Mouse (Mus musculus): Measurements from ENCODE around the gene Tsga10. TPM values are rescaled to one million over a fixed set of nuclear protein-coding genes. Genes with fewer than 3 reads are reported as not detected.

Gene Tsga10
- polyA plus RNA-seq, 1 experiment from 2014 or later: 4.9 TPM

DNA sequence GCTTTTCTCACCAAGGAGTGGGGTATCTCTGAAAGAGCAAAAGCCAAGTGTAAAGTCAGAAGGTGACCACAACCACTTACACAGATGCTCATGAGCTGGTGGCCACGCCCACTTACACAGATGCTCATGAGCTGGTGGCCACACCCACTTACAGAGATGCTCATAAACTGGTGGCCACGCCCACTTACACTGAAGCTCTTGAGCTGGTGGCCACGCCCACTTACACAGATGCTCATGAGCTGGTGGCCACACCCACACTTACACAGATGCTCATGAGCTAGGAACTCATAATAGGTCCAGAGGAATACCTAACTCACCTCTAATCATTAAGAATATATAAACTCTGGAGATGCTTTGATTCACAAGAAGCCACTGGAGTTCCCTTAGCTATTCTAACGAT lies 18.2 kb upstream of the Tsga10 start:
- Histone ChIP-seq H3K36me3 (ENCODE audit: control insufficient read depth, insufficient read depth) (peaks cover 8% of the 10 kb centered on the region; the same call in 1 of the 2 replicates), H3K4me2 (ENCODE audit: low read depth, low read length) (no peak overlapping the region), H3K27ac (ENCODE audit: low read length) (no peak overlapping the region), H3K9ac (ENCODE audit: low read length) (no peak overlapping the region), H3K4me3 (ENCODE audit: low read length) (no peak overlapping the region), H3K9me3 (replicated peaks; ENCODE audit: control insufficient read depth, low read length) (no peaks in the 10 kb centered on the region), H3K27me3 (ENCODE audit: control insufficient read depth, insufficient read depth, low read length) (no peaks in the 10 kb centered on the region), H3K4me1 (ENCODE audit: control insufficient read depth, insufficient read depth, low read length) (peaks cover 5% of the 10 kb centered on the region)
- no peak for ATAC-seq (replicated peaks; ENCODE audit: extremely low read depth, insufficient read depth, low FRiP score)
- 70% methylated on average over 4 of the region's 4 CpGs for WGBS

DNA sequence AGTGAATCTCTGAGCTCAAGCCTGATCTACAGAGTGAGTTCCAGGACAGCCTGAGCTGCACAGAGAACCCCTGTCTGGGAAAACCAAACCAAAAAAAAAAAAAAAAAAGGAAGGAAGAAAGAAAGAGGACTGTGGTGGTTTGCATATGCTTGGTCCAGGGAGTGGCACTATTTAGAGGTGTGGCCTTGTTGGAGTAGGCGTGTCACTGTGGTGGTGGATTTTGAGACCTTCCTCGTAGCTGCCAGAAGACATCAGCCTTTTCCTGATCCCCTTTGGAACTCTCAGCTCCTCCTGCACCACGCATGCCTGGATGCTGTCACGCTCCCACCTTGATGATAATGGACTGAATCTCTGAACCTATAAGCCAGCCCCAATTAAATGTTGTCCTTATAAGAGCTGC lies 17.2 kb upstream of the Tsga10 start:
- ATAC-seq (replicated peaks; ENCODE audit: extremely low read depth, insufficient read depth, low FRiP score): no peak
- Histone ChIP-seq H3K27ac (ENCODE audit: low read length) (no peak overlapping the region), H3K4me3 (ENCODE audit: low read length) (no peak overlapping the region), H3K27me3 (ENCODE audit: control insufficient read depth, insufficient read depth, low read length) (no peaks in the 10 kb centered on the region), H3K9ac (ENCODE audit: low read length) (no peak overlapping the region), H3K4me1 (ENCODE audit: control insufficient read depth, insufficient read depth, low read length) (no peaks in the 10 kb centered on the region), H3K9me3 (replicated peaks; ENCODE audit: control insufficient read depth, low read length) (no peaks in the 10 kb centered on the region), H3K36me3 (ENCODE audit: control insufficient read depth, insufficient read depth) (peaks cover 16% of the 10 kb centered on the region; the same call in 1 of the 2 replicates), H3K4me2 (ENCODE audit: low read depth, low read length) (no peak overlapping the region)
- 94% methylated on average over 4 of the region's 4 CpGs for WGBS

DNA sequence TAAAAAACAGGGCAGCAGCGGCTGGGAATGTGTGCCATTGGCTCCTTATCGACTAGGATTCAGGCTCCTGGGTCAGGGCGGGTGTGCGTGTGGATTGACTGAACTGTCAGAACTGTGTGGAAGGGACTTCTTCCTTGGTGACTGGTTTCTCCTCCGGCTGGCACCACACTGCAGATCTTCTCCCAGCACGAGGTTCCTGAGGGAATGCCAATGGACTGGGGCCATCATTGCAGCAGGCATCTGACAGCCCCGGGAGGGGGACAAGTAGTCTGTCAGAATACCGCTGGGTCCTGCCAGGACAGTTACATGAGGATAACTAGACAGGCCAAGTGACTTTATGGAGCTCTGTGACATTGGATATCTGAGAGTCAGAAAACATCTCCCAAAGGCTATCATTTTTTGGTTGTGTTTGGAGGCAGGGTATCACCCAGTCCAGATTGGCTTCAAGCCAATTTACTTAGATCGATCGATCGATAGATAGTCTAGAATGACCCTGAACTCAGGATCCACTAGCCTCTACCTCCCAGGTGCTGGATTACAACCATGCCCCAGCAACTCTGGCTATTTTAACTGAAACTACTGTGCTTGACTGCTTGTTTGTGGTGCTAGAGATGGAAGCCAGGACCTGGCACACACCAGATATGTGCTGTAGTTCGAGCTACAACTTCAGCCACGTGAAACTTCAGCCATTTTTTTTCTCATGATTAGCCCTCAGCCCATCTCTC lies 11.7 kb upstream of the Tsga10 start:
- H3K27me3 ChIP-seq (ENCODE audit: control insufficient read depth, insufficient read depth, low read length): no peaks in the 10 kb centered on the region
- H3K4me2 ChIP-seq (ENCODE audit: low read depth, low read length): no peak overlapping the region
- H3K4me1 ChIP-seq (ENCODE audit: control insufficient read depth, insufficient read depth, low read length): peaks cover 3% of the 10 kb centered on the region
- peaks cover 39% of the 10 kb centered on the region for H3K36me3 ChIP-seq (ENCODE audit: control insufficient read depth, insufficient read depth)
- H3K27ac ChIP-seq (ENCODE audit: low read length): no peak overlapping the region
- ATAC-seq (replicated peaks; ENCODE audit: extremely low read depth, insufficient read depth, low FRiP score): no peak
- 90% methylated on average over 13 of the region's 13 CpGs for WGBS
- peaks cover 4% of the 10 kb centered on the region for H3K9me3 ChIP-seq (replicated peaks; ENCODE audit: control insufficient read depth, low read length)
- H3K9ac ChIP-seq (ENCODE audit: low read length): no peak overlapping the region
- no peak overlapping the region for H3K4me3 ChIP-seq (ENCODE audit: low read length)

DNA sequence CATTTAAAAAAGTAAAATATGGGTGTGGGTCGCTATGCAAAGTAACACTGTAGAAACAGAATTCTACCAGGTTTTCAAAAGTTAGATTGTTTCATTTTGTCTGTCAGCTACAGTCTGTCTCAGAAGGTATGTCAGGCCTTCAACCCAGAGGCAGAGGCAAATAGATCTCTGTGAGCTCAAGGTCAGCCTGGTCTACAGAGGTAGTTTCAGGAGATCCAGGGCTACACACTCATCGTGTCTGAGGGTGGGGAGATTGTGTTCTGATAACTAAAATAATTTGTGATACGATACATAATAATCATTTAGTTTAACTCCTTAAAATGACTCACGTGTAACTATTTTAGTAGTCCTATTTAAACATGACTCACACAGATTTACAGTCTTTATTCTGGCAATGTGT lies 6.9 kb upstream of the Tsga10 start:
- H3K4me3 ChIP-seq (ENCODE audit: low read length): 0 out of 2 replicates have a peak overlapping the region, but pooled peaks have one; percentile 7
- H3K27ac ChIP-seq (ENCODE audit: low read length): no peak overlapping the region
- peak overlapping the region; percentile 75 for H3K4me2 ChIP-seq (ENCODE audit: low read depth, low read length)
- H3K36me3 ChIP-seq (ENCODE audit: control insufficient read depth, insufficient read depth): peaks cover 25% of the 10 kb centered on the region
- no peak for ATAC-seq (replicated peaks; ENCODE audit: extremely low read depth, insufficient read depth, low FRiP score)
- no peaks in the 10 kb centered on the region for H3K27me3 ChIP-seq (ENCODE audit: control insufficient read depth, insufficient read depth, low read length)
- H3K4me1 ChIP-seq (ENCODE audit: control insufficient read depth, insufficient read depth, low read length): peaks cover 12% of the 10 kb centered on the region
- WGBS: 79% methylated on average over 4 of the region's 4 CpGs
- H3K9me3 ChIP-seq (replicated peaks; ENCODE audit: control insufficient read depth, low read length): peaks cover 4% of the 10 kb centered on the region
- no peak overlapping the region; the same call in 1 of the 2 replicates for H3K9ac ChIP-seq (ENCODE audit: low read length)

DNA sequence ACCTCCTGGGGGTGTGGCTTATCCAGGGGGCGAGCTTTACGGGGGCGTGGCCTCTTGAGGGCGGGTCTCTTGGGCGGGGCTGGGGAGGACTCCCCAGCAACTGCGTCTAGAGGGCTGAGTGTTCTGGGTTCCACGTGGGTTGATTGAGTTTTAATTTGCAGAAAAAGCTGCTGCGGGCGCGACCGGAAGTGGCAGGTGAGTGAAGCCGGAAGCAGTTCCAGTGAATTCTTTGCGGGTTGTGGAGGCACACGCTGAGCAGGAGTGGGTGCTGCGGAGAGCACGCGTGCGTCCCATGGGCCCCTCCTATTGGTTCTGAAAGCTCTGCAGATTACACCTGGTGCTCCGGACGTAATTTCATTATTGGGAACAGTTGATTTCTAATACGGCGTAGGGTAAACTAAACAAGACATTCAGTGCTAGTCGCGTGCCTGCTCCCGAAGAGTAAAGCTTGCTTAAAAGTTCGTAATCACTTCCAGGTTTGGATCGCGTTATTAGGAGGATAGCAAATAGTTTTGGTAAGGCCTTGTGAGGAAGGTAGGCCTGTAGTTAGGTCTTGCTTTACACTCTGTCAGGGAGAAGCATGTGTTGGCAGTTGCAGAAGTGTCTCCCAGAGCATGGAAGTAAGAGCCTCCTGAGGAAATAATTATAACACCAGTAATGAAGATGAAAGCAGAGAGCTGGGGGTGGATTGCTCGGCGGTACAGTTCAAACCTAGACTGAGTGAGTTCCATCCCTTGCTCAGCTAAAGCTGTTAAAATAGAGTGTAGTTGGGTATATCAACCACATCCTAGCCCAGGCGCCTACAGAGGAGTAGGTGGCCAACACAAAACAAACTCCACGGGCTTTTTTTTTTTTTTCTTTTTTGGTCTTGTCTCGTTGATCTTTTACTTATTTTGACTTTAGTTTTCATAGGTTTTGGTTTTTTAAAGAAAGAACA lies 6.2 kb upstream of the Tsga10 start:
- Histone ChIP-seq H3K9ac (ENCODE audit: low read length) (peak overlapping the region; percentile 67), H3K27me3 (ENCODE audit: control insufficient read depth, insufficient read depth, low read length) (no peaks in the 10 kb centered on the region), H3K4me2 (ENCODE audit: low read depth, low read length) (peak overlapping the region; percentile 75), H3K4me1 (ENCODE audit: control insufficient read depth, insufficient read depth, low read length) (peaks cover 12% of the 10 kb centered on the region), H3K9me3 (replicated peaks; ENCODE audit: control insufficient read depth, low read length) (peaks cover 4% of the 10 kb centered on the region), H3K4me3 (ENCODE audit: low read length) (peak overlapping the region; percentile 78), H3K27ac (ENCODE audit: low read length) (peak overlapping the region; percentile 78), H3K36me3 (ENCODE audit: control insufficient read depth, insufficient read depth) (peaks cover 20% of the 10 kb centered on the region)
- 5% methylated on average over 33 of the region's 33 CpGs for WGBS
- peak; percentile 91 for ATAC-seq (replicated peaks; ENCODE audit: extremely low read depth, insufficient read depth, low FRiP score)

DNA sequence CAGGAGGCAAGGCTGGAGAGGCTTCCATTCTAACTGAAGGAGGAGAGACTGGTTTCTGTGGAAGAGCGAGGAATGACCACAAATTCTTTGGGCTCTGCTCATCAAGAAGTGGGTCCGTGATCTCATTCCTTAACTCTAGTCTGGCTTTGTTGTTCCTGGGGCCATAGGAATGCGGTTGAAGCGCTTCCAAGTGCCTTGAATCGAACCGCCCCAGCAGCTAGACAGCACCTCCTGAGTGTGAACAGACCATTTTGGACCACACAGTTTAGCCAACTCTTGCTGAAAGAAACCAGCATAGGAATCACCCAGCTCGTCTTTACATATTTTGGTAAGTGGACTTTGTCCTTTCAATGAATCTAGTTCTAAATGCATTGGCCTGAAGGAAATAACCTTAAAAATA lies 5.5 kb upstream of the Tsga10 start, which contains the start of gene Lipt1:
Lipt1 (plus strand) TSS at position 35 of the 400 bp plus-strand sequence.
- H3K36me3 ChIP-seq (ENCODE audit: control insufficient read depth, insufficient read depth): peaks cover 15% of the 10 kb centered on the region
- H3K27me3 ChIP-seq (ENCODE audit: control insufficient read depth, insufficient read depth, low read length): no peaks in the 10 kb centered on the region
- peaks cover 12% of the 10 kb centered on the region for H3K4me1 ChIP-seq (ENCODE audit: control insufficient read depth, insufficient read depth, low read length)
- H3K9ac ChIP-seq (ENCODE audit: low read length): peak within 1 kb of the TSS; percentile 67
- H3K27ac ChIP-seq (ENCODE audit: low read length): peak within 1 kb of the TSS; percentile 78
- peak within 1 kb of the TSS; percentile 75 for H3K4me2 ChIP-seq (ENCODE audit: low read depth, low read length)
- peak within 1 kb of the TSS; percentile 78 for H3K4me3 ChIP-seq (ENCODE audit: low read length)
- peak; percentile 56 for ATAC-seq (replicated peaks; ENCODE audit: extremely low read depth, insufficient read depth, low FRiP score)
- peaks cover 4% of the 10 kb centered on the region for H3K9me3 ChIP-seq (replicated peaks; ENCODE audit: control insufficient read depth, low read length)
- 6% methylated on average over 7 of the region's 7 CpGs for WGBS

DNA sequence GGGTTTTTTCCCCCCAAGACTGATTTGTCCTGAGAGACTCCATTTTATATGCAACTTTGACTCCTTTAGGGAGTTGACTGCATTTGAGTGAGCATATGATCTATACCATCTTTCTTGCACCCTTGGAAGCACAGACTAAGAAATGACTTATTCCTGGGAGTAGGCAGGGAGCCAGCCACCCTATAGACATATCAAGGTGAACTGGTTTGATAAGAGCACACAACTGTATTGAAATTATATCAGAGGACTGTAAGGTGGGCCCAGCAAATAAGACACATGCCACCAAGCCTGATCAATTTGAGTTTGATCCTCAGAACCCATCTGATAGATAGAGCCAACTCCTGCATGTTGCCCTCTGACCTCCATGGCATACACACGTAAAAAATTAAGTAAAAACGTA lies 3.1 kb upstream of the Tsga10 start:
- ATAC-seq (replicated peaks; ENCODE audit: extremely low read depth, insufficient read depth, low FRiP score): no peak
- no peaks in the 10 kb centered on the region for H3K27me3 ChIP-seq (ENCODE audit: control insufficient read depth, insufficient read depth, low read length)
- H3K27ac ChIP-seq (ENCODE audit: low read length): no peak overlapping the region
- peaks cover 12% of the 10 kb centered on the region for H3K4me1 ChIP-seq (ENCODE audit: control insufficient read depth, insufficient read depth, low read length)
- H3K36me3 ChIP-seq (ENCODE audit: control insufficient read depth, insufficient read depth): no peaks in the 10 kb centered on the region
- H3K4me3 ChIP-seq (ENCODE audit: low read length): no peak overlapping the region
- WGBS: 64% methylated on average over 2 of the region's 2 CpGs
- no peak overlapping the region for H3K9ac ChIP-seq (ENCODE audit: low read length)
- H3K4me2 ChIP-seq (ENCODE audit: low read depth, low read length): no peak overlapping the region
- H3K9me3 ChIP-seq (replicated peaks; ENCODE audit: control insufficient read depth, low read length): no peaks in the 10 kb centered on the region; the same call in 1 of the 2 replicates

DNA sequence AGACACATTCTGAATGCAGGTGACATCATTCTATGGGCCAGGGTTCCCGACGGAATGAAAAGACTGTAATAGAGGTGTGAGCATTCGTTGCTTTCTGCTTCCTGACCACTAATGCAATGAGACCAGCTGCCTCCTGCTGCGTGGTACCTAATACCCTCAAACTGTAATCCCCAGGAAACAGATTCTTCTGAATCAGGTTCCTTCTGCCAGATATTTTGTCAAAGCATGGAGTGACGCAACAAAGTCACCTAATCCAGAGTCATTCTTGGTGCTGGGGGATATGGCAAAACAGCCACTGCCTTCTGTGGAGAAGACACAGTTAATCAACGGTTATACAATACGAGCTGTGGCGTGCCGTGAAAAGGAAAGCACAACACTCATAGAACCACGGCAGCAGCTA lies 2.4 kb upstream of the Tsga10 start:
- Histone ChIP-seq H3K36me3 (ENCODE audit: control insufficient read depth, insufficient read depth) (no peaks in the 10 kb centered on the region), H3K4me2 (ENCODE audit: low read depth, low read length) (no peak overlapping the region), H3K4me3 (ENCODE audit: low read length) (no peak overlapping the region), H3K9ac (ENCODE audit: low read length) (no peak overlapping the region), H3K4me1 (ENCODE audit: control insufficient read depth, insufficient read depth, low read length) (peaks cover 12% of the 10 kb centered on the region), H3K27me3 (ENCODE audit: control insufficient read depth, insufficient read depth, low read length) (no peaks in the 10 kb centered on the region), H3K9me3 (replicated peaks; ENCODE audit: control insufficient read depth, low read length) (no peaks in the 10 kb centered on the region; the same call in 1 of the 2 replicates), H3K27ac (ENCODE audit: low read length) (no peak overlapping the region)
- WGBS: 58% methylated on average over 10 of the region's 10 CpGs
- no peak for ATAC-seq (replicated peaks; ENCODE audit: extremely low read depth, insufficient read depth, low FRiP score)
